Mouse (Mus musculus) G1E (cell line): ENCODE data around the gene Ltb4r1.

Source experiments
- CTCF ChIP-seq: IDR thresholded peaks from 2 replicates; pipeline ENCODE4 v1.5.1; 2012; ENCODE audit warnings: low read depth, low read length, inconsistent platforms, mixed read lengths
- GATA1 ChIP-seq: IDR thresholded peaks from 2 replicates; pipeline ENCODE4 v1.6.1; 2012; ENCODE audit warnings: borderline replicate concordance, low read length, inconsistent platforms, mixed read lengths
- POLR2AphosphoS5 ChIP-seq: IDR thresholded peaks from 2 replicates; pipeline ENCODE4 v1.6.1; 2012; ENCODE audit warnings: low read depth, low read length, inconsistent platforms; ENCODE audit not compliant: insufficient replicate concordance
- TAL1 ChIP-seq: conservative IDR thresholded peaks from 2 replicates; pipeline ENCODE4 v1.6.1; 2012; ENCODE audit warnings: low read depth, low read length, inconsistent platforms, mixed read lengths

DNA sequence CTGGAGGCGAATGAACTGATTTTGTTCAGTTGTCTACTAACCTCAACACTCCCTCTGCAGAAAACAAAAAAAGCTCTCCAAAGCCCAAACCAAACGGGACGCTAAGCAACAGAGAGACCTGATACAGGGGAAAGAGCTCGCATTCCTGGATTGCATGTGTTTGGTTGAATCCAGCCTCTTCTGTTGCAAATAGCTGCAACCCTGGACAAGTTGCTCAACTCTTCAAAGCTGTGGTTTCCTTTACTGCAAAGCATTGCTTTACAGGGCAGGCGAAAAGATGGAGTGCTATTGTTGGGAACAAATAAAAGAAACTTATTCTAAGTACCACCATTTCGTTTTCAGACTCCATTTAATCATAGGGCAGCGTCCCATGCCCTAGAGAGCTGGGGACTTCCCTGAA lies 30.9 kb upstream of the Ltb4r1 start:
- no peak for TF ChIP-seq CTCF
- no peak for TF ChIP-seq GATA1
- no peak for TF ChIP-seq TAL1
- no peak for TF ChIP-seq POLR2AphosphoS5
